Mouse (Mus musculus) hindbrain, embryonic 15.5 days (tissue): ENCODE results near the gene Kank3. TPM values are rescaled to one million over a fixed set of nuclear protein-coding genes. Genes with fewer than 3 reads are reported as not detected.
"Not testable (repeated sequence)": the region's sequence is repeated elsewhere in the genome, so short reads cannot be mapped to it uniquely, and the experiment has no call there.

Experiments used
- ATAC-seq: fragments of 200-750 bp; cut with Nextera tagmentation; 2 replicates; pipeline ENCODE4 v1.8.0; 2017; ENCODE audit warnings: low read depth, moderate number of reproducible peaks, moderate TSS enrichment; ENCODE audit not compliant: low FRiP score
- H3K27ac ChIP-seq: fragments of 300-500 bp; sonication (generic); replicated peaks from 2 replicates; pipeline ENCODE4 v1.5.1; 2015; ENCODE audit warnings: mild to moderate bottlenecking, inconsistent platforms
- H3K27me3 ChIP-seq: fragments of 300-500 bp; sonication (generic); 2 replicates; pipeline ENCODE4 v1.6.1; 2015; ENCODE audit warnings: control low read depth, inconsistent platforms
- H3K36me3 ChIP-seq: fragments of 300-500 bp; sonication (generic); 2 replicates; pipeline ENCODE4 v1.6.1; 2015; ENCODE audit warnings: control low read depth, inconsistent platforms
- H3K4me1 ChIP-seq: fragments of 300-500 bp; sonication (generic); replicated peaks from 2 replicates; pipeline ENCODE4 v1.6.1; 2015; ENCODE audit warnings: control low read depth, inconsistent platforms
- H3K4me2 ChIP-seq: fragments of 300-500 bp; sonication (generic); 2 replicates; pipeline ENCODE4 v1.6.1; 2015; ENCODE audit warnings: moderate library complexity, mild to moderate bottlenecking, inconsistent platforms
- H3K4me3 ChIP-seq: fragments of 300-500 bp; sonication (generic); 2 replicates; pipeline ENCODE4 v1.5.1; 2015; ENCODE audit warnings: mild to moderate bottlenecking, inconsistent platforms
- H3K9ac ChIP-seq: fragments of 300-500 bp; sonication (generic); 2 replicates; pipeline ENCODE4 v1.6.1; 2015; ENCODE audit warnings: inconsistent platforms
- H3K9me3 ChIP-seq: fragments of 300-500 bp; sonication (generic); 2 replicates; pipeline ENCODE4 v1.6.1; 2016; ENCODE audit warnings: control low read depth, inconsistent platforms
- WGBS: fragments of 180-500 bp; shearing (Covaris S2); methylation state at CpG from one replicate; pipeline ENCODE4 v1.1.7; 2015; 5-methylcytosine and 5-hydroxymethylcytosine counted together
- polyA plus RNA-seq: library from polyadenylated mRNA; unstranded; fragments of >200 nt; fragmentation: Nextera tagmentation; extraction: Ambion mirVana; gene quantifications from 2 replicates; pipeline ENCODE4 v1.2.1, GENCODE M21; 2015

The Kank3 gene
- polyA plus RNA-seq, 1 experiment from 2014 or later = 57.1 TPM

DNA sequence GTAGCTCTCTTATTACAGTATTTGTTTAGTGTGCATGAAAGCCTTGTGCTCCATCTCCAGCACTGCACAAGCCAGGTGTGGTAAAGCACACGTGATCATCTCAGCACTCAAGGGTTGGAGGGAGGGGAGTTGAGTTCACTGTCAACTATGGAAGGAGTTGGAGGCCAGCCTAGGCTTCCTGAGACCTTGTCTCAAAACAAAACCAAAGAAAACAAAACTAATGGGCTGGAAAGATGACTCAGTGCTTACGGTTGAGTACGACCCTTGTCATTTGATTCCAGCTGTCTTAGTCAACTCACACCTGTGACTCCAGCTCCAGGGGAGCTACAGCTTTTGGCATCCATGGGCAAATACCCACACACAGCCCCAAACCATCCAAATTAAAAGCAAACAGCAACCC, 2.2 kb downstream of the Kank3 start:
- no peak overlapping the region for H3K9ac ChIP-seq

GRCm38 (mm10) chr17:33812990-33813389, 2.7 kb downstream of the Kank3 start:
- H3K4me2 ChIP-seq = no peak overlapping the region

More for the DNA sequence above, 2.2 kb downstream of the Kank3 start:
- Histone ChIP-seq H3K4me2 (no peak overlapping the region), H3K27me3 (no peaks in the 10 kb centered on the region), H3K9me3 (no peaks in the 10 kb centered on the region), H3K4me3 (no peak overlapping the region), H3K36me3 (no peaks in the 10 kb centered on the region), H3K4me1 (peaks cover 17% of the 10 kb centered on the region), H3K27ac (no peak overlapping the region)
- no peak for ATAC-seq
- WGBS = 57% methylated on average over 3 of the region's 3 CpGs

DNA sequence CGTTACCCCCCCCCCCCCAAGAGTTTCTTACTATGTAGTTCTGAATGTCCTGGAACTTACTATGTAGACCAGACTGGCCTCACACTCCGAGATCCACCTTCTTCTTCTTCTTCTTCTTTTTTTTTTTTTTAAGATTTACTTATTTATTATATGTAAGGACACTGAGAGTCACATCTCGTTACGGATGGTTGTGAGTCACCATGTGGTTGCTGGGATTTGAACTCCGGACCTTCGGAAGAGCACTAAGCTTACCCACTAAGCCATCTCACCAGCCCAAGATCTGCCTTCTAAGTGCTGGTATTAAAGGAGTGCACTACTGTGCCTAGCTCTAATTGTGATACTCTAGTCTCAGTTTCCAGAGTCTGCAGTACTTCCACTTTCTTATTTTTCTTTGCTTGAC, 5.1 kb downstream of the Kank3 start:
- Histone ChIP-seq H3K36me3 (peaks cover 12% of the 10 kb centered on the region), H3K27me3 (no peaks in the 10 kb centered on the region), H3K4me3 (no peak overlapping the region), H3K9me3 (no peaks in the 10 kb centered on the region), H3K4me1 (peaks cover 29% of the 10 kb centered on the region), H3K27ac (no peak overlapping the region), H3K4me2 (no peak overlapping the region), H3K9ac (no peak overlapping the region)
- WGBS = 95% methylated on average over 5 of the region's 6 CpGs
- no peak for ATAC-seq

More at GRCm38 (mm10) chr17:33812990-33813389, 2.7 kb downstream of the Kank3 start:
- WGBS = 74% methylated on average over 4 of the region's 4 CpGs
- no peaks in the 10 kb centered on the region for H3K36me3 ChIP-seq
- no peak for ATAC-seq
- no peak overlapping the region for H3K27ac ChIP-seq
- no peaks in the 10 kb centered on the region for H3K9me3 ChIP-seq
- H3K27me3 ChIP-seq = no peaks in the 10 kb centered on the region
- H3K9ac ChIP-seq = no peak overlapping the region
- no peak overlapping the region for H3K4me3 ChIP-seq
- peaks cover 21% of the 10 kb centered on the region for H3K4me1 ChIP-seq

DNA sequence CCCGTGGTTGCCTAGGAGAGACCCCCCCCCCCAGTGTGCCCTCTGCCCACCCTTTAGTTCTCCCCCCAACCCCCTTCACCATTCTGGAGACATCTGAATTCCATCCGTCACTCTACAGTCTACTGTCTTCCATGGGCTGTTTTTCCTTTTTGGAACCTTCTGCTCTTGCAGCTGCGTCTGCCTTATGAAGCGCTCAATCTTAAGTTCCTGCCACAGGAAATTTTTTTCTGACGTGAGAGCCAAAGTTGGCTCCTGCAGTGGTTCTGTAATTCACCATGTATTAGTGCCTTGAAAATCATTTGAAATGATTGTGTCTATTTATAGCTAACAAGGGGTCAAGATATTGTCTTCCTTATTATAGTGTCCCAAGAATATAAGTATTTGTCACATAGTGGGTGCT, 6.3 kb downstream of the Kank3 start:
- Histone ChIP-seq H3K4me3 (peak overlapping the region; percentile 41), H3K4me1 (peaks cover 28% of the 10 kb centered on the region), H3K27ac (peak overlapping the region; percentile 81; the same call in 1 of the 2 replicates), H3K36me3 (peaks cover 25% of the 10 kb centered on the region), H3K9ac (no peak overlapping the region), H3K27me3 (no peaks in the 10 kb centered on the region), H3K4me2 (peak overlapping the region; percentile 89), H3K9me3 (no peaks in the 10 kb centered on the region)
- no peak for ATAC-seq
- 58% methylated on average over 5 of the region's 5 CpGs for WGBS

DNA sequence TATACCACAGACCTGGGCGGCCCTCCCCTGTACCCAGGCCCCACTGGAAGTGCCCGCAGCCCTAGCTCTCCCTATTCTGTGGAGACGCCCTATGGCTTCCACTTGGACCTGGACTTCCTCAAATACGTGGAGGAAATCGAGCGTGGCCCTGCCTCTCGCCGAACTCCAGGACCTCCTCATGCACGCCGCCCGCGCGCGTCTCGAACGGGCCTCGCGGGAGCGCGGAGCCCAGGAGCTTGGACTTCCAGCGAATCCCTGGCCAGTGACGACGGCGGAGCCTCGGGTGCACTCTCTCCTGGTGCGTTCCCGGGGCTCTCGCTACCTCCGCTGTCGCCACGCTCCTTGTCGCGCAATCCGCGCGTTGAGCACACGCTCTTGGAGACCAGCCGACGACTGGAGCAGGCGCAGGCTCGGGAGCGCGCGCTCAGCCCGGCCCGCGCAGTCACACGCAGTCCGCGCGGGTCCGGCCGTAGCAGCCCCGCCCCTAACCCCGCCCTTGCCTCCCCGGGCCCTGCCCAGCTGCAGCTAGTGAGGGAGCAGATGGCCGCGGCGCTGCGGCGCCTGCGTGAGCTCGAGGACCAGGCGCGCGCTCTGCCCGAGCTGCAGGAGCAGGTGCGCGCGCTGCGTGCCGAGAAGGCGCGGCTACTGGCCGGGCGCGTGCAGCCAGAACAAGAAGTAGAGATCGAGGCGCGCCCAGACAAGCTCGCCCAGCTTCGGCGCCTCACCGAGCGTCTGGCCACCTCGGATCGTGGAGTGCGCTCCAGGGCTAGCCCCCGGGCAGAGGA, 7.1 kb downstream of the Kank3 start:
- Histone ChIP-seq H3K4me3 (peak overlapping the region; percentile 41), H3K9ac (peak overlapping the region; percentile 80), H3K27ac (peak overlapping the region; percentile 81), H3K36me3 (peaks cover 32% of the 10 kb centered on the region), H3K4me2 (peak overlapping the region; percentile 89), H3K27me3 (no peaks in the 10 kb centered on the region), H3K9me3 (no peaks in the 10 kb centered on the region), H3K4me1 (peaks cover 35% of the 10 kb centered on the region)
- WGBS = under 1% methylated on average over 87 of the region's 89 CpGs
- peak; percentile 96 for ATAC-seq

DNA sequence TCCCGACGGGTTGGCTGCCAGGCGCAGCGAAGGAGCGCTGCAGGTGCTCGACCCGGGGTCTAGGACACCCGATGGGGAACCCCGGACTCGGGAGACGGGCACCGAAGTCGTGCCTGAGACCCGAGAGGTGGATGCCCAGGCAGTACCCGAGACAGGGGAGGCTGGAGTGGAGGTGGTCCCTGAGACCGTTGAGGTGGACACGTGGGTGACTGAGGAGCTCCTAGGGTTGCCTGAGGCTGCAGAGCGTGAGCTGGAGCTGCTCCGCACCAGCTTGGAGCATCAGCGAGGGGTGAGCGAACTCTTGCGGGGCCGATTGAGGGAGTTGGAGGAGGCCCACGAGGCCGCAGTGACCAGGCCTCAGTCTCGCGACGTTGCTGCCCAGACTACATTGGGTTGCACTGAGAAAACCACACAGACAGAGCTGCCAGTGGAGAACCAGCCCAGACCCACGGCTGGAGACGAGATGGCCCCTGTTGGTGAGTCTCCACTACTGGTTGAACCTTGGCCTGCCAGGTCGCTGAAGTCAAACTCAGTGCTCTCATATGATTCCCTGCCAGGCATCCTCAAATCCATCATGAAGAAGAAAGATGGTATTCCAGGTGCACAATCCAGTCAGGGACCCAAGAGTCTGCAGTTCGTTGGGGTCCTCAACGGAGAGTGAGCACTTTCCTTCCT, 7.8 kb downstream of the Kank3 start:
- H3K4me2 ChIP-seq = peak overlapping the region; percentile 89
- H3K27me3 ChIP-seq = no peaks in the 10 kb centered on the region
- WGBS = 13% methylated on average over 33 of the region's 33 CpGs
- H3K9me3 ChIP-seq = no peaks in the 10 kb centered on the region
- H3K9ac ChIP-seq = peak overlapping the region; percentile 80
- peaks cover 37% of the 10 kb centered on the region for H3K36me3 ChIP-seq
- peaks cover 42% of the 10 kb centered on the region for H3K4me1 ChIP-seq
- H3K27ac ChIP-seq = peak overlapping the region; percentile 81
- ATAC-seq = peak; percentile 60; the same call in 1 of the 2 replicates
- H3K4me3 ChIP-seq = peak overlapping the region; percentile 41

DNA sequence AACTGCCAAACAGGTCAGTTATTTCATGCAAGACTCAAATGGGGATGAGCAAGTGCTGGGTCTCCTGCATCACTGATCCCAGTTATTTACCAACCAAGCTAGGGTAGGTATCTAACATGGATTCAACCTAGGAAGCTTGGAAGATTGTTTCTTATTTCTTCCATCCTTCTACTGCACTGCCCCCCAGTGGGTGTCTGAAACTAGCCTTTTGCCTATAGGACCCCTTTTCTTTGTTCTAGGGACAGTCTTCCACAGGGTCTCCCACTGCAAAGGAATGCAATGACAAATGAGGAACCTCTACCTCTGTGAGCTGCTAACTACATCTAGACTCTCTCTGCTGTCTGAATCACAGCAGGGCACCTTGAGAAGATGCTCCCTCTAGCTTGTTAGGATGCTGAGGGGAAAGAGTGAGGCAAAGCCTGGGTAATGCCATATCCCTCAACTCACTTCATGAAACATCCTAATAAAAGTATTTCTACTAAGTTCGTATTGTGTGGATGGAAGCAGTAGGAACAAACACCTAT, 12.2 kb downstream of the Kank3 start:
- 82% methylated on average over 1 of the region's 1 CpGs for WGBS

GRCm38 (mm10) chr17:33823171-33823570, 12.9 kb downstream of the Kank3 start:
- 89% methylated on average over 8 of the region's 8 CpGs for WGBS
- Histone ChIP-seq H3K4me2 (peak overlapping the region; percentile 85), H3K4me3 (peak overlapping the region; percentile 83), H3K36me3 (peaks cover 37% of the 10 kb centered on the region), H3K4me1 (peaks cover 49% of the 10 kb centered on the region), H3K9ac (peak overlapping the region; percentile 84)
- not testable (repeated sequence) for H3K27ac ChIP-seq, H3K9me3 ChIP-seq, ATAC-seq, H3K27me3 ChIP-seq

More for the DNA sequence above, 12.2 kb downstream of the Kank3 start:
- ATAC-seq = no peak
- H3K4me1 ChIP-seq = peaks cover 54% of the 10 kb centered on the region
- peaks cover 37% of the 10 kb centered on the region for H3K36me3 ChIP-seq
- H3K9me3 ChIP-seq = no peaks in the 10 kb centered on the region
- H3K9ac ChIP-seq = no peak overlapping the region
- no peak overlapping the region for H3K27ac ChIP-seq
- peak overlapping the region; percentile 85 for H3K4me2 ChIP-seq
- H3K4me3 ChIP-seq = no peak overlapping the region; the same call in 1 of the 2 replicates
- no peaks in the 10 kb centered on the region for H3K27me3 ChIP-seq

DNA sequence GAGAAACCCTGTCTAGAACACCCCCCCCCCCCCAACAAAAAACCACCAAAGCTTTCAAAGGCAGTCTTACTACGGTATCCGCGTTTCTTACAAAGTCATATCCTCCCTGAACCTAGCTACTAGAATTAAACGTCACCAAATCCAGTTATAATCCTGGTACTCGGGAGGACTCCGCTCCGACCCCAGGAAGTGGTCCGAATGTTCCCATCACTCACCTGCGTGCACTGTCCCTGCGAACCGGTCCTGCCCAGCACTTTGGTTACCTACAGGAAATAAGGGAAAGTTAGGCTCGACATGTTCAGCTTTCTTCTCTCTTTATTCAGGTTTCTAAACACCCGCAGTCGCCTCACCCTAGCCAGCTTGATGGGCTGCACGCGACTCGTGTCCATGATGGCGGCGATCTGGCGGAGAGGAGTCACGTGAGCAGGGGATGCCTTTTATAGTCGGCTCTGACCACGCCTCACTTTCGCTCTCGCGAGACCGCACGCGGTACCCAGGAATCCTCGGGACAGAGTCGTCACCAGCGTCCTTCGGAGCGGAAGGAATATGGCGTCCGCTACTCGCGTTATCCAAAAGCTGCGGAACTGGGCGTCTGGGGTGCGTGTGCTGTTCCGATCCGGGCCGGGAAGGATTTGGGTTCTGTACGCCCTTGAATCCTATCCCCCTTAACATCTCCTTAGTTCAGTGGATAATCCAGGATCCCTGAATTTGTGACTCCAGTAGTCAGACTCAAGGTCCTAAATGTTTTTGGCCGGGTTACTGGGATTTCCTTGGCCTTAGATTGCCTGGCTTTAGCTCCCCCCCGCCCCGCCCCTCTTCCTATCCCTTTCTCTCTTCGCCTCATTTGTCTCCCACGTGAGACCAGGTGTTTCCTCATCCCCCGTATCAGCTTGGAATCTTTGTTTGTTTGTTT, 14.0 kb downstream of the Kank3 start, which contains the start of the genes Rps28 and Ndufa7:
Gene Rps28 (minus strand): TSS at position 479 of the 913 bp plus-strand sequence.
Gene Ndufa7 (plus strand): TSS at position 489 of the 913 bp plus-strand sequence.
- Histone ChIP-seq H3K36me3 (peaks cover 34% of the 10 kb centered on the region), H3K4me2 (peak within 1 kb of the TSS; percentile 85), H3K4me3 (peak within 1 kb of the TSS; percentile 83), H3K9me3 (no peaks in the 10 kb centered on the region), H3K4me1 (peaks cover 40% of the 10 kb centered on the region), H3K27me3 (no peaks in the 10 kb centered on the region), H3K9ac (peak within 1 kb of the TSS; percentile 84), H3K27ac (peak within 1 kb of the TSS; percentile 90)
- WGBS = under 1% methylated on average over 51 of the region's 51 CpGs
- ATAC-seq = peak; percentile 93

DNA sequence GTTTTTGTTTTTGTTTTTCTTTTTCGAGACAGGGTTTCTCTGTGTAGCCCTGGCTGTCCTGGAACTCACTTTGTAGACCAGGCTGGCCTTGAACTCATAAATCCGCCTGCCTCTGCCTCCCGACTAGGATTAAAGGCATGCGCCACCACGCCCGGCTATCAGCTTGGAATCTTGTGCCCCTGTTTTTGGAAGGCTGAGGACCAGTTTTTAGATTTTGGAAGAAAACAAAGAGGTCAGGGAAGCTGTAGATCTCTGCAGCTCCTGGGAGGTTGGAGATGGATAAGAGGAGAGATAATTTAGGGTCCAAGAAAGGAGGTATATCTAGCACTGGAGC, 14.6 kb downstream of the Kank3 start:
- H3K9ac ChIP-seq = peak overlapping the region; percentile 77
- peaks cover 33% of the 10 kb centered on the region for H3K36me3 ChIP-seq
- peak overlapping the region; percentile 90 for H3K27ac ChIP-seq
- peak overlapping the region; percentile 83 for H3K4me3 ChIP-seq
- 13% methylated on average over 6 of the region's 6 CpGs for WGBS
- ATAC-seq, H3K9me3 ChIP-seq, H3K27me3 ChIP-seq: not testable (repeated sequence)
- peak overlapping the region; percentile 77 for H3K4me2 ChIP-seq
- H3K4me1 ChIP-seq = peaks cover 40% of the 10 kb centered on the region

DNA sequence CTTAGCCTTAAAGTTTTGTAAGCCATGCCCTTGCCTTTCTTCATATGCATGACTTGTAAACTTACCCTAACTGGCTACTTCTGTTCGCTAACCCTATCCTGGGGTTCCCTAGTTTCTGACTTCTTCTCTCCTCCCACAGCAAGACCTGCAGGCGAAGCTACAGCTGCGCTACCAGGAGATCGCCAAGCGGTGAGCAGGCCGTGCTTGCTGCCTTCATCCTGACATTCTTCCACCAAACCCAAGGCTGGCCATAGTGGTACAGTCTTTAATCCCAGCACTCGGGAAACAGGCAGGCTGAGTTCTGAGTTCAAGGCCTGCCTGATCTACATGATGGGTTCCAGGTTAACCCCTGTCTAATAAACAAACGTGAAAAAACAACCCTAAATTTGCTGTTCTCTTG, 15.1 kb downstream of the Kank3 start:
- H3K4me3 ChIP-seq = peak overlapping the region; percentile 83
- peak overlapping the region; percentile 77 for H3K4me2 ChIP-seq
- H3K9me3 ChIP-seq = no peaks in the 10 kb centered on the region
- WGBS = 88% methylated on average over 8 of the region's 8 CpGs
- H3K9ac ChIP-seq = peak overlapping the region; percentile 77
- no peak overlapping the region; the same call in 1 of the 2 replicates for H3K27ac ChIP-seq
- H3K4me1 ChIP-seq = peaks cover 40% of the 10 kb centered on the region
- no peak for ATAC-seq
- H3K27me3 ChIP-seq = no peaks in the 10 kb centered on the region
- peaks cover 33% of the 10 kb centered on the region for H3K36me3 ChIP-seq
